Mouse (Mus musculus) midbrain, embryonic 12.5 days (tissue): ENCODE results near the gene Fgfr2. TPM values are rescaled to one million over a fixed set of nuclear protein-coding genes. Genes with fewer than 3 reads are reported as not detected.

Source experiments
- ATAC-seq: fragments of 200-750 bp; cut with Nextera tagmentation; 2 replicates; pipeline ENCODE4 v1.8.0; 2017; ENCODE audit warnings: low read depth, moderate TSS enrichment, moderate library complexity; ENCODE audit not compliant: low FRiP score
- H3K27ac ChIP-seq: fragments of 300-500 bp; sonication (generic); replicated peaks from 2 replicates; pipeline ENCODE4 v1.5.1; 2016; ENCODE audit warnings: mild to moderate bottlenecking
- H3K27me3 ChIP-seq: fragments of 300-500 bp; sonication (generic); 2 replicates; pipeline ENCODE4 v1.6.1; 2016; ENCODE audit warnings: mild to moderate bottlenecking
- H3K36me3 ChIP-seq: fragments of 300-500 bp; sonication (generic); 2 replicates; pipeline ENCODE4 v1.6.1; 2016
- H3K4me1 ChIP-seq: fragments of 300-500 bp; sonication (generic); 2 replicates; pipeline ENCODE4 v1.6.1; 2016
- H3K4me2 ChIP-seq: fragments of 300-500 bp; sonication (generic); replicated peaks from 2 replicates; pipeline ENCODE4 v1.6.1; 2016; ENCODE audit warnings: mild to moderate bottlenecking, moderate library complexity
- H3K4me3 ChIP-seq: fragments of 300-500 bp; sonication (generic); 2 replicates; pipeline ENCODE4 v1.5.1; 2016; ENCODE audit warnings: mild to moderate bottlenecking
- H3K9ac ChIP-seq: fragments of 300-500 bp; sonication (generic); replicated peaks from 2 replicates; pipeline ENCODE4 v1.6.1; 2016; ENCODE audit warnings: mild to moderate bottlenecking, moderate library complexity
- H3K9me3 ChIP-seq: fragments of 300-500 bp; sonication (generic); 2 replicates; pipeline ENCODE4 v1.6.1; 2016; ENCODE audit warnings: mild to moderate bottlenecking
- WGBS: fragments of 180-500 bp; shearing (Covaris S2); methylation state at CpG from one replicate; pipeline ENCODE4 v1.1.7; 2016; 5-methylcytosine and 5-hydroxymethylcytosine counted together
- polyA plus RNA-seq: library from polyadenylated mRNA; unstranded; fragments of >200 nt; fragmentation: Nextera tagmentation; extraction: Ambion mirVana; gene quantifications from 2 replicates; pipeline ENCODE4 v1.2.1, GENCODE M21; 2016

Gene Fgfr2
- polyA plus RNA-seq, 1 experiment from 2014 or later = 96.5 TPM

GRCm38 (mm10) chr7:130314658-130315057, 2808.5 kb downstream of the Fgfr2 start:
- H3K4me2 ChIP-seq = no peak overlapping the region
- H3K36me3 ChIP-seq = no peaks in the 10 kb centered on the region
- ATAC-seq = no peak
- peaks cover 2% of the 10 kb centered on the region for H3K4me1 ChIP-seq
- no peak overlapping the region for H3K27ac ChIP-seq
- 94% methylated on average over 6 of the region's 6 CpGs for WGBS
- H3K9me3 ChIP-seq = no peaks in the 10 kb centered on the region
- no peak overlapping the region for H3K4me3 ChIP-seq
- H3K27me3 ChIP-seq = 0 out of 2 replicates have a peak, but pooled peaks cover 7% of the 10 kb centered on the region
- no peak overlapping the region for H3K9ac ChIP-seq

- Histone ChIP-seq H3K4me3 (no peak overlapping the region), H3K27me3 (0 out of 2 replicates have a peak, but pooled peaks cover 4% of the 10 kb centered on the region), H3K4me1 (no peaks in the 10 kb centered on the region), H3K36me3 (no peaks in the 10 kb centered on the region), H3K9me3 (no peaks in the 10 kb centered on the region), H3K27ac (no peak overlapping the region), H3K4me2 (no peak overlapping the region), H3K9ac (no peak overlapping the region)
- ATAC-seq = no peak
- WGBS = 85% methylated on average over 4 of the region's 4 CpGs
Measured at GRCm38 (mm10) chr7:130311362-130311761, 2811.8 kb downstream of the Fgfr2 start.

GRCm38 (mm10) chr7:130309180-130309579, 2814.0 kb downstream of the Fgfr2 start:
- ATAC-seq = no peak
- H3K4me2 ChIP-seq = no peak overlapping the region
- H3K9ac ChIP-seq = no peak overlapping the region
- H3K27me3 ChIP-seq = 0 out of 2 replicates have a peak, but pooled peaks cover 4% of the 10 kb centered on the region
- no peaks in the 10 kb centered on the region for H3K9me3 ChIP-seq
- 87% methylated on average over 2 of the region's 2 CpGs for WGBS
- no peak overlapping the region for H3K4me3 ChIP-seq
- H3K4me1 ChIP-seq = no peaks in the 10 kb centered on the region
- H3K27ac ChIP-seq = no peak overlapping the region
- no peaks in the 10 kb centered on the region for H3K36me3 ChIP-seq

- Histone ChIP-seq H3K36me3 (no peaks in the 10 kb centered on the region), H3K9me3 (no peaks in the 10 kb centered on the region), H3K9ac (no peak overlapping the region), H3K4me2 (no peak overlapping the region), H3K4me1 (no peaks in the 10 kb centered on the region), H3K27me3 (0 out of 2 replicates have a peak, but pooled peaks cover 5% of the 10 kb centered on the region), H3K4me3 (no peak overlapping the region), H3K27ac (no peak overlapping the region)
- WGBS = 86% methylated on average over 3 of the region's 3 CpGs
- no peak for ATAC-seq
Measured at GRCm38 (mm10) chr7:130307036-130307435, 2816.1 kb downstream of the Fgfr2 start.

GRCm38 (mm10) chr7:130304642-130305041, 2818.5 kb downstream of the Fgfr2 start:
- H3K9me3 ChIP-seq = no peaks in the 10 kb centered on the region
- H3K4me3 ChIP-seq = no peak overlapping the region
- no peak overlapping the region for H3K4me2 ChIP-seq
- 74% methylated on average over 1 of the region's 1 CpGs for WGBS
- H3K9ac ChIP-seq = no peak overlapping the region
- no peak overlapping the region for H3K27ac ChIP-seq
- H3K4me1 ChIP-seq = no peaks in the 10 kb centered on the region
- no peak for ATAC-seq
- 0 out of 2 replicates have a peak, but pooled peaks cover 8% of the 10 kb centered on the region for H3K27me3 ChIP-seq
- H3K36me3 ChIP-seq = no peaks in the 10 kb centered on the region

GRCm38 (mm10) chr7:130303464-130303863, 2819.7 kb downstream of the Fgfr2 start:
- Histone ChIP-seq H3K4me2 (no peak overlapping the region), H3K27ac (no peak overlapping the region), H3K4me1 (peaks cover 5% of the 10 kb centered on the region; the same call in 1 of the 2 replicates), H3K9ac (no peak overlapping the region), H3K27me3 (0 out of 2 replicates have a peak, but pooled peaks cover 8% of the 10 kb centered on the region), H3K4me3 (no peak overlapping the region), H3K36me3 (no peaks in the 10 kb centered on the region), H3K9me3 (no peaks in the 10 kb centered on the region)
- ATAC-seq = no peak
- 38% methylated on average over 8 of the region's 8 CpGs for WGBS

- Histone ChIP-seq H3K4me3 (no peak overlapping the region), H3K4me2 (no peak overlapping the region), H3K4me1 (peaks cover 5% of the 10 kb centered on the region; the same call in 1 of the 2 replicates), H3K9me3 (no peaks in the 10 kb centered on the region), H3K27ac (no peak overlapping the region), H3K27me3 (0 out of 2 replicates have a peak, but pooled peaks cover 8% of the 10 kb centered on the region), H3K9ac (no peak overlapping the region), H3K36me3 (no peaks in the 10 kb centered on the region)
- no peak for ATAC-seq
- 94% methylated on average over 3 of the region's 3 CpGs for WGBS
Measured at GRCm38 (mm10) chr7:130300606-130301005, 2822.5 kb downstream of the Fgfr2 start.

GRCm38 (mm10) chr7:130298926-130299594, 2824.1 kb downstream of the Fgfr2 start:
- no peak overlapping the region for H3K9ac ChIP-seq
- no peaks in the 10 kb centered on the region for H3K36me3 ChIP-seq
- no peak overlapping the region for H3K27ac ChIP-seq
- no peak overlapping the region for H3K4me2 ChIP-seq
- H3K9me3 ChIP-seq = no peaks in the 10 kb centered on the region
- WGBS = 69% methylated on average over 3 of the region's 3 CpGs
- 0 out of 2 replicates have a peak, but pooled peaks cover 3% of the 10 kb centered on the region for H3K27me3 ChIP-seq
- no peak for ATAC-seq
- peaks cover 5% of the 10 kb centered on the region; the same call in 1 of the 2 replicates for H3K4me1 ChIP-seq
- no peak overlapping the region for H3K4me3 ChIP-seq

GRCm38 (mm10) chr7:130291179-130291578, 2832.0 kb downstream of the Fgfr2 start:
- H3K4me1 ChIP-seq = peaks cover 17% of the 10 kb centered on the region
- ATAC-seq = no peak
- 75% methylated on average over 6 of the region's 6 CpGs for WGBS

GRCm38 (mm10) chr7:130289428-130289790, 2833.7 kb downstream of the Fgfr2 start:
- WGBS = 15% methylated on average over 9 of the region's 9 CpGs
- H3K4me1 ChIP-seq = peaks cover 17% of the 10 kb centered on the region
- H3K4me3 ChIP-seq = no peak overlapping the region
- H3K36me3 ChIP-seq = no peaks in the 10 kb centered on the region
- peaks cover 47% of the 10 kb centered on the region for H3K27me3 ChIP-seq
- no peak for ATAC-seq
- no peak overlapping the region for H3K9ac ChIP-seq
- peak overlapping the region; percentile 4 for H3K4me2 ChIP-seq
- no peak overlapping the region for H3K27ac ChIP-seq
- no peaks in the 10 kb centered on the region for H3K9me3 ChIP-seq

More at GRCm38 (mm10) chr7:130291179-130291578, 2832.0 kb downstream of the Fgfr2 start:
- no peak overlapping the region for H3K27ac ChIP-seq
- H3K36me3 ChIP-seq = no peaks in the 10 kb centered on the region
- no peak overlapping the region for H3K9ac ChIP-seq
- peaks cover 41% of the 10 kb centered on the region for H3K27me3 ChIP-seq
- H3K4me3 ChIP-seq = no peak overlapping the region
- H3K4me2 ChIP-seq = no peak overlapping the region
- no peaks in the 10 kb centered on the region for H3K9me3 ChIP-seq

GRCm38 (mm10) chr7:130288719-130289427, 2834.3 kb downstream of the Fgfr2 start:
- H3K9ac ChIP-seq = no peak overlapping the region
- H3K9me3 ChIP-seq = no peaks in the 10 kb centered on the region
- peaks cover 47% of the 10 kb centered on the region for H3K27me3 ChIP-seq
- WGBS = 44% methylated on average over 11 of the region's 11 CpGs
- H3K4me2 ChIP-seq = peak overlapping the region; percentile 4
- H3K4me1 ChIP-seq = peaks cover 17% of the 10 kb centered on the region
- H3K27ac ChIP-seq = no peak overlapping the region
- no peak for ATAC-seq
- H3K36me3 ChIP-seq = no peaks in the 10 kb centered on the region
- no peak overlapping the region for H3K4me3 ChIP-seq

- peaks cover 47% of the 10 kb centered on the region for H3K27me3 ChIP-seq
- no peak overlapping the region for H3K27ac ChIP-seq
- H3K9me3 ChIP-seq = no peaks in the 10 kb centered on the region
- H3K4me3 ChIP-seq = no peak overlapping the region
- no peaks in the 10 kb centered on the region for H3K36me3 ChIP-seq
- WGBS = 75% methylated on average over 7 of the region's 7 CpGs
- H3K4me1 ChIP-seq = peaks cover 17% of the 10 kb centered on the region
- no peak overlapping the region for H3K9ac ChIP-seq
- ATAC-seq = no peak
- H3K4me2 ChIP-seq = no peak overlapping the region
Measured at GRCm38 (mm10) chr7:130288248-130288647, 2834.9 kb downstream of the Fgfr2 start.
